Mouse (Mus musculus): ENCODE measurements around the gene Ddx17.

Ddx17 gene

DNA sequence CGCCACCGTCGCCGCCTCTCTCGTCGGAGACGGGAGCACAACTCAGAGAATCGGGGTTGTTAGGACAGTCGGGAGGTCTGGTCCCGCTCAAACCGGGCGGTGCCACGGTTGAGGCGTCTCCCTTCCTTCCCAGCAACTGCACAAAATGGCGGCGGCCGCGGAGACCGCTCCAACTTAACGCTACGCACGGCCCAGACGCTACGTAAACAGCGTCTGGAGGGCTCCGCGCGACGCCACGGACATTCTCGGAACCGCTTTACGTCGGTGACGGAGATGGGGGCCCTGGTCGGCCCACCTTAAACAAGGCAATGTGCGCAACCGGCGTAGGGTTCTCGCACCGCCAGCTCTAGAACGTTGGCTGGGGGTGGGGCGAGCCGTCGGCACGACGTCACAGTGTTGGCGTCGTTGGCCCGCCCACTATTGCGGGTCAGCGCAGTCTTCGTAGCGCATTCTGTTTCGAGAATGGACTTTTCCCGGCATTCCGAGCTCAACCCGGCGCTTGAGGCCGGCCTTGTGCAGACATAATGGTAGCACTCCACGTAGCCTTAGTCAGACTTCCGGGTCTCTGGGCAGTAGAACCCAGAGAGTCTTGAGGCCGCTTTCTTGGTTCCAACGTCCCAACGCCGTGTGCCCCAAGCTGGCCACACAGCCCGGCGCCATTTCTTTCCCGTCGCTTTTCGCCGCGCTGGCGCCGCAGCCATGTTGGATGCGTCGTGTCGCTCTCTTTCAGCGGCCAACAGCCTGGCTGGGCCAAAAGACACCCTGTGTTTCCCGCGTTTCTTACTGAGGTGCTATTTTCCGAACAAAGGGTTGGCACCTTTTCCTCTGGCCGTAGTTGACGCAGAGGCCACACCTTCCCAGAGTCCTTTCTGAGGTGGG lies at the start of gene Ddx17:
Gene Ddx17 (minus strand): TSS at position 332 of the 879 bp plus-strand sequence.
- DNase-seq = peak; percentile 98

DNA sequence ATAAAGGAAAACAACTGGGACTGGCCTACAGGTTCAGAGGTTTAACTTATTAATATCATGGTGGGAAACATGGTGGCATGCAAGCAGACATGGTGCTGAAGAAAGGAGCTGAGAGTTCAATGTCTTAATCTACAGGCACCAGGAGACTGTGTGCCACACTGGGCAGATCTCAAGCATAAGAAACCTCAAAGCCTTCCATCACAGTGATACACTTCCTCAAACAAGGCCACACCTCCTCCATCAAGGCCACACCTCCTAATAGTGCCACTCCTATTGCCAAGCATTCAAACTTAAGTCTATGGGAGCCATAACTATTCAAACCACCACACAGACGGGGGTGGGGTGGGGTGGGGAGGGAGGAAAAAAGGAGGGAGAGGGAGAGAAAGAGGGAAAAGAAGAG lies 35.0 kb upstream of the Ddx17 start:
- DNase-seq = no peak

DNA sequence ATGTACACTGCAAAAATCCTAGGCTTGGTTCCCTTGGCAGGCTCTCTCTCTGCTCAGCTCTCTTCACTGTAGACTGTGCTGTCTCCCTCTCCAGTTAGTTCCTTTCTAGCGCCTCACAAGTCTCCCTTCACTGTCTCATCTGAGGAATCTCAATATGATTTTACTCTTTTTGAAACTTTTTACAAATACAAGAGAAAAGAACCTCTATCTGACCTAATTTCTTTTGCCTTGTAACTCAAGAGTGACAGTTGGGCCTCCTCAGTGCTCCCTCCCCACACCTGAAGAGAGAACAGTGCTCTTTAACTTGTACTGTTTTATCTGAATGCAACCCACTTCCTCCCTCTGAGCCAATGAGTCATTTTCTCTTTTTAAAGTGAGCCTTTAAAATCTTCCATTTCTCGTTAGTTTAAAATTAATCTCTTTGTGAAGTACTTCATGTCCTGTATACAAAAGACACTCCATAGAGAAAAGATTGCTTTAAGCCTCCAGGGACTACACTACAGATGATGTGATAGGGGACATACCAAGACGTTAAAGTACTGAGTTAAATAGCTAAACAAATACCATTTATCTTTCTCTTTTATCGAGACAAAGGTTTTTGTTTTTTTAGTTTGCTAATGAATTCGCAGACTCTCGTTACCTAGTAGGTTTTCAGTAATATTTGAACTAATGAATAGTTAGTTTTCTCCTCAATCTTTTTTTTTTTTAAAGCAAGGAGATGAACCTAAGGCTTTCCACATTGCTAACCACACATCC lies 31.3 kb upstream of the Ddx17 start:
- peak; percentile 58 for DNase-seq

DNA sequence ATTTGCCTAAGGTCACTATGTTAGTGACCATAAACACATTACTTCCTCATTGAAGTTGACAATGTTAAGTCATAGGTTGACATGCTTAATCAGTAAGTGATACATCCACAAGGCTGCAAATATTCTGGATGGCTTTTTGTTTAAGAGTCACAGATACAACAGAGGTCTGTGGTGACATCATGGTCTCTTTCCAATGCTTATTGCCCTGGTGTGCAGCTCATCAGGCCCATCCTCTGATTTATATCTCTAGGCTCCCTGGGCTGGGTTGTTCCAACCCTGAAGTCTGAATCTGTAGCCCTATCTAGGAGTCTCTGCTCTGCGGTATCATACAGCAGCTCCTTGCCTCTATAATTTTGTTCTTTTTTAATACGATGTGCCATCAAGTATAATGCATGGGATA lies 30.4 kb upstream of the Ddx17 start:
- peak; percentile 20 for DNase-seq

DNA sequence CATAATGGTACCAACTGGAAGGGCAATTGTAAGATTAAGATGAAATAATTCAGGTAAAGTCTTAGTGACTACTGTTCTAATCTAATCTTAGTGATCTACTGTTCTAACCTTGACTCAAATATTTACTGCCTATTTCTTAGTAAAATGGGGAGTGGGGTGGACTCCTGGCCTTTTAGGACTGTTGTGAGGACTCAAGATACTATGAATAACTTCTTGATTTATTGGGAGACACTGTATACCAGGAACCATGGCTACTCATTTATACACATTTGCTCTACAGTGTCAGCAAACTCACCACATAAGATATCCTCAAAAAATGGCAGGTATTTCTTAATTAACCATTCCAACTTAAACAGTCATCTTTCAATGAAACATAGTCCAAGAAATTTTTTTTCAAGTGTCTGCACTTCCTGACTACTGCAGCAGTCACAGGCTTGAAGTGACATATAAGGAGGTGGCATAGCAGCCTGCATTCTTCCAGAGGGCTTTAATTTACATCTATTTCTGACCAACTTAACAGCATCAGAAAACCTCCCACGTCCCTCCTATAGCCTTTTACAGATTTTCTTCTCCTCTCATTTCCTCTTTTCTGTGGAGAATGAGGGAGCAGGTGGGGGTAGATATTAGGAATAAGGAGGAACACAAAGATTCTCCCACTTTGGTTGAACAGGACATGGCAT lies 29.1 kb upstream of the Ddx17 start:
- DNase-seq = no peak

DNA sequence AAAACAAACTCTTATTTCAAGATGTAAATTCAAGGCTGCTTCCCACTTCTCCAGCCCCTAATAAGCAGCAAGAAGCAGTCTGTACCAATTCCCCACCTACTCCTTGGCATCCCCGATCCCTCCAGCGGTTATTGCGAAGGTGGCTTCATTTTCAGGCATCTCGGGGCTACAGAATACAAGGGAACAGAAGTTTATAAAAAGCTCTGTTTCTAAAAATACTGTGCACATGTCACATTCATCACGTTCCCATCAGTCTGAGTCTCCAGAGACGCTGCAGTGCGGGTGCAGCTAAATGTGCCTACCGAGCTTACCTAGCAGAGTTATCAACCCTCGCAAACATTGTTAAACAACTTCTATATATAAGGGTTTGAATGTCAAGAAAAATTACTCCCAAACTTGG lies 15.9 kb upstream of the Ddx17 start:
- DNase-seq = no peak

DNA sequence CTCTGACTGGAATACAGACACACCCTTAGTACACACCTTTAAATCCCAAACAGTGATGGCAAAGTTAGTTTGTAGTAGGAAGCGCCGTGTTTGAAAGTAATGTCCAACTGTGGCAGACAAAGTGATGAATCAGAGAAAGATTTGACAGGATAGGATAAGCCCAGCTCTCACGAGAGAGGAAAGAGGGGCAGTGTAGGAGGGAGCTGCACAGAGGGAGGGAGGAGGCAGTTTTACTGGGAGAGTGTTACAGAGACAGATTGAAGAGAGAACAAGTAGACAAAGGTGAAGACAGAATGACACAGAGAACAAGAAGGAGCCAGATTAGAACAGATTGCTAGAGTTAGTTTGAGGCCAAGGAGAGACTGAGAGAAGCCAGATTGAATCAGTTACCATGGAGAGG lies 13.1 kb upstream of the Ddx17 start:
- DNase-seq = no peak

DNA sequence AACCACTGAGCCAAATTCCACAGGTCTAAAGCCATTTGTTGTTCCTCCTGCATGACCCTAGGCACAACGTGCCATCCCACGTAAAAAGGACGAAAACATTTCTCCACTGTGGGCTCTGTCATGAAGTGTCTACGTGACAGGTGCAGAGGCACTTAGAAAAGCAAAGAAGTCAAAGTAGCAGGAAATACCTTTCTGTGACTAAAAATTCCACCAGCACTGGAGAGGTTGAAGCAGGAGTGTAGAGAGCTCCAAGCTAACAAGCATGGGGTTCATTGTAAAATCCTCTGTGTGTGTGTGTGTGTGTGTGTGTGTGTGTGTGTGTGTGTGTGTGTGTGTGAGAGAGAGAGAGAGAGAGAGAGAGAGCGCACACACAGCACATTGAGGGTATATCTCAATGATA lies 6.0 kb upstream of the Ddx17 start:
- no peak for DNase-seq

DNA sequence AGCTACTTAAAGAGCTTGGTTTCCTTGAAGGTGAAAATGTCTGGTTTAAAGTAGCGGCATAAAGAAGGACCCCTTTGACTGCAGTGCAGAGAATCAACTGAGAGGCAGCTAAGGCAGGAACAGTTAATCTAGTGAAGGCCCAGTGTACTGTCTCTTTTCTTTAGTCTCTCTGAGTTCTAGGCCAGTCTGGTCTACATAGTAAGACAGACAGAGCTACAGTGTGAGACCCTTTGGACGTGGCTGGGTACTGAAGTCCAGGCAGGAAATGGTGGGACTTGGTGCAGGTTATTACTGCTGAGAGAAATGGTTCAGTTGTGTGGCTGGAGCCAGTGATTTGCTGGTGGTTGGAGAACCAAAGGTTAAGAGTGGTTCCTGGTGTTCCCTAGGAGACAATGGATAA lies 1.7 kb upstream of the Ddx17 start:
- no peak for DNase-seq

DNA sequence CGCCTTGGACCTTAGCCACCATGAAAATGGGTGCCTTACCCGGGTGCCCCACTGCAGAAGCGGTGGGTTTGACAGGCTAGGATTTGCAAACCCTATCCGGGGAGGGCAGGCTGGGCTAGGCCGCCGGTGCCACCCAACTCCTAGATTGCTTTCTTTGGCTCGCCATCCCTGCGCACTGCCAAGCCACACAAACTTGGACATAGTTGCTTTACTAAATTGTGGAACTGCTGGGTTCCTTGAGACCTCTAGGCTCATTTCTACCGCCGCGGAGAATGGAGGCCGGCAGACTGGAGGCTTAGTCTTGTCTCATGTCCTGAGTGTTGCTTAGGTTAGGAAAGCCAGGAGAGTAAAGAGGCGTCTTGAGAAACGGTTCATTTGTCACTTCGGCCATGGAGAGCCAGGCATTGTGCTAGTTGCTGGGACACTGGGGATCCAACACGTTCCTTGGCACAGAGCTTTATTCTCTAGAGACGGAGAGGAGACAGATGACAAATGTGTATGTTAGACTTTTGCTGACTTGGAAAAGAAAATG lies 814 bp upstream of the Ddx17 start:
- no peak for DNase-seq

DNA sequence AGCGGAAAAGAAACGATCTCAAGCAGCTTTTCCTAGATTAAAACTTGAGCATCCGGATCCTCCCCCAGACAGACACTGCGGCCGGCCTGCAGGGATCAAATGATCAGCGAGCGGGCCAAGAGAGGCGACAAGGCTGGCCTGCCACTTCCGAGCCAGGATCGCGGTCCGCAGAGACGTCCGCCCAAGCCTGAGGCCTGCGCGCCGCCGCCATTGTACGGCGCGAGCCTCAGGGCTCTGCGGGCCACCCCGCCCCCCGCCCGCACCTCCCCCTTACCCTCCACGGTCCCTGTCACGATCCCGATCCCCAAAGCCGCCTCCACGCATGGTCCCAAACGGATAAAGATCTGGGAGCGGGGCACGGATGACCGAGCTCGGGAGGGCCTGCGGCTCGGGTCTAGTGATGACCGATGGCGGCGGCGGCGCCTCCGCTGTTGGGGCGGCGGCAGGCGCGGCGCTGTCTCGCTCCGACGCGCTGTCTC lies 581 bp downstream of the Ddx17 start:
- no peak for DNase-seq

DNA sequence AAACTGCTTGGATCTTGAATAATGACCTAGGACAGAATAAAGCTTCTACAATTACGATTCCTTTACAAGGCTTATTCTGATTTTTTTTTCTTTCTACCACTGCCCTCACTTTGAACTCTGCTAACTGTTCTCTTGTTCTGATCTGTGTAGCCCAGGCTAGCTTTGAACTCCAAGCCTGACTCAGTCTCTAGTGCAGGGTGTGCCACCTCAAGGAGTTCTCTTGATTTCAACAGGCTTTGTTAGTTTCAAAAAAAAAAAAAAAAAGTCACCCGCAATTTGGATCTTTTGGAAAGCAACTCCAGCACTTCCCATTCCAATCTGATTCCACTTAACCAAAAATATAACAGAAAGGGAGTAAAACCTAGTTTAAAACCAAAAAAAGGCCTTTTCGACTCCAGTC lies 1.0 kb downstream of the Ddx17 start:
- no peak for DNase-seq

DNA sequence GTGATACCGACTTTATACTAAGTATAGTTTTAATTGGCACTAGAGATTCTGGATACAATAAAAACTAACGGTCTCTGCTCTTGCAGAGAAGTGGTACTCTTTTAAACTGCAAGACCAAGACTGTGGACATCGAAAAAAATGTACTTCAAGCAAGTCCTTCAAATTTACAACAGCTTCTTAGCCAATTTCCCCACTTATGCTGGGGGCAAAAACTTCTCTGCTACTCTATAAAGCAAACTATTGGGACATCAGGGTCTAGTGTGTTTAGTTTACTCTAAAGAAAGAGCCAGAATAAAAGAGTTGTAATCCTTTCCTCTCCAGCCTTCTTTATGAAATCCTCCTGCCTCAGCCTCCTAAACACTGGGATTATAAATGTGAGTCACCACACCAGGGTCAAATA lies 2.6 kb downstream of the Ddx17 start:
- no peak for DNase-seq

DNA sequence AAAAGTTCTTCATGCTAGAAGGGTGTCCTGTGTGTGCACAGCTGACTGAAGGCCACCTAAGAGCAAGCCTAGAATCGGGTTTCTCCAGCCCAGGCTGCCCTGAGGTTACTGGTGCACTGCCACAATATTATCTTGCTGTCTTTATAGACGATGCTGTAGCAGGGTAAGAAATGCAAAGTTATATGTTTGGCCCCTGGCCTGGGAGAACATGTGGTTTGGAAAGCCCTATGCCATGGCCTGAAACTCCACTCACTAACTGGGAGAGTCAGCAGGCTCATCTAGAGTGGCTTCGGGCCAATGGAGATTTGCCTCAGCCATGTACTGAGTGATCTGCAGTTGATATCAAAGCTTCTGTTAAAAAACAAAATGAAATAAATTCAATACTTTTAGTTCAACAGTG lies 12.7 kb downstream of the Ddx17 start:
- no peak for DNase-seq

DNA sequence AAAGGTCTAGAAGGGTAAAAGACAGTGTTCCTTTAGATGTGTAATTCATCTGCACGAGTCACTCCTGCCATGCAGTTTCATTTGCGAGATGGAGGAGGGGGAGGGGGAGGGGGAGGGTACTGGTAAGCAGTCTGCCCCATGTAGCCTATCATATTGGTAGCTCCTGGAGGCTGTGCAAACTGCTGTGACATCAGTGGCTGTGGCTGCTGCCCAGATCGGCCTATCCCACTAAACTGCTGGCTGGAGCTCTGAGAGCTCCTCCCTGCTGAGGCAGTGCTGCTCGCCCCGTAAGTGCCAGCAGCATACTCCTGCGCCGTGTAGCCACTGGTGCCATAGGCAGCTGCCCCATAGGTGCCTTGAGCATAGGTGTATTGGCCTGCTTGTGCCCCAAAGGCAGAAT lies 16.6 kb downstream of the Ddx17 start:
- DNase-seq = no peak

DNA sequence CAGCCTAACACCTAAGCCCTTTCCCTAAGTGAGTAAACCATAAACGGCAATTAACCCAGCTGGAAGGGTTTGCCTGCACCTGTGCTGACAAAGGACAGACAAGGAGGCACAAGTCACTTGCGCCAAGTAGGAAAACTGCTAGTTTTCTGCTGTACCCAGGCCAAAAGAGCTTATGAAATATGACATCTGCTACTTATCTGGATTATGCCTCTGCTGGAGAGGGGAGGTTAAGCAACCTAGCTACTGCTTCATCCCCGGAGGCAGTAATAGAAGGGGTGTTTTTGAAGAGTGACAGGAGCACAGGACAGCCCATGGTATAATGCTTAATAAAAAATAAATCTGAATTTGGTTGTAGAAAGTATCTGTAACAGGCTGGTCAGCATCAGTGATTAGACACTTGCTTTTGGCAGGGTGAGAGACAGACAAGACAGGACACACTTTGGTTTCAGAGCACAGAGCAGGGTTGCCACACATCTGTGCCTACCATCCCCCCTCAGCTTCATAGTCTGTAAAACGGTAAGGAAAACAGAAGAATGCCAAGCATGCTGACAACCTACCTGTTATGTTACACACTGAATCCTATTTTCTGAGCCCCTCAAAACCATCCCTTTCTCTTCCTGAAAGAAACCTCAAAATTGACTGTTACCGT lies 18.4 kb downstream of the Ddx17 start:
- no peak for DNase-seq

DNA sequence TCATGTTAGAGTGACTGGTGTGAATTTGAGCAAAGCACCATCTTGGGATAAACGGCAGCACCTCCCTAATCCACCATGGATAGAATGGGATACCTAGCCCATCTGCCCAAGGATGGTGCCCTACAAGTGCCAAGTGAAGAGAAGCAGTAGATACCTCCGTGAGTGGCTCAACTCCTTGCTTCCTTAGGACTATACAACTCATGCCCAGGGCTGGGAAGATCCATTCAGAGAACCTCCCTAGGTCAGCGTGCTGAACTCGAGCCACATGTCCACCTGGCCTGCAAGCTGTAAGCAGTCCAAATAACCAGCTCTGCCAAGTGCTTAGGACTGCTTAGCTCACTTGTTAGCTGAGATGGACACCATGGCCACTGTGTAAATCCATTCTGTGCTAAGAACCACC lies 19.3 kb downstream of the Ddx17 start:
- no peak for DNase-seq

DNA sequence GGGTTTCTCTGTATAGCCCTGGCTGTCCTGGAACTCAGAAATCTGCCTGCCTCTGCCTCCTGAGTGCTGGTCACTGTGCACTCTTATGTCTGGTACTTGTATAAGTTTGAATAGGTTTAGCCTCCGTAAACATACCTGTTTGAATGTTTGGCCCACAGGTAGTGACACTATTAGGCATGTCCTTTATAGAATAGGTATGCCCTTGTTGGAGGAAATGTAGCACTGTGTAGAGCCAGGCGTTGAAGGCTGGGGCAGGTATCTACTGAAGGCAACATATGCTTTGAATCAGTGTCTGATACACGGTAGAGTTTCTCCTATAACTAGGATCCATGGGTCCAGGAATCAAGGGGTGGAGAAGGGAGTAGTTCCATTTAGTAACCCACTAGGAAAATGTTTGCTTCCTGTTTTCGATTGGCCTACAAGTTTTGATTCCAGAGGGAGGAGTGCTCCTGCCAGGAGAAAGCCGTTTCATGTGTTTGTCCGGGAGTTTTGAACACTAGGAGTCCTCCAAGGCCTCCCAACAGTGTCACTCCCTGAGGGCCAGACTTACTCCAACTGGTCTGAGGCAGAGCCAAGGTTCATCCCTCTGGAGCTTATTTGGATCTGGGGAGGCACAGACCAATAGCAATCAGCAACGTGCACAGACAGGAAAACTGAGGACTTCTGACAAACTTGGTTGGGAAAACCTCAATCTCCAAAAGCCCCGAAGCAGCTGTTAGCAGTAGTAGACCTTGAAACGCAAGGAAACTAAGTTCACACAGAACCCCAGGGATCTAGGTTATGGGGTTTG lies 20.4 kb downstream of the Ddx17 start:
- no peak for DNase-seq

DNA sequence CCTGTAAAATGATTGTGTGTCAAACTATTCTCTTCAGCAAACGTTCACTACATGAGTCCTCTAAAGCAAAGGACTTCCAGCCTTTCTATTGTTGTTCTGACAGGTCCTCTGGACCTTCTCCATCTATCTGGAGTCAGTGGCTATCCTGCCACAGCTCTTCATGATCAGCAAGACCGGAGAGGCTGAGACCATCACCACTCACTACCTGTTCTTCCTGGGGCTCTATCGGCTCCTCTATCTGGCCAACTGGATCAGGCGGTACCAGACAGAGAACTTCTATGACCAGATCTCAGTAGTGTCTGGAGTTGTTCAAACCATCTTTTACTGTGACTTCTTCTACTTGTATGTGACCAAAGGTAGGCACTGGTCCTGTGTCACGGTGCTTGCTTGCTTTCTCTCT lies 21.0 kb downstream of the Ddx17 start:
- no peak for DNase-seq

DNA sequence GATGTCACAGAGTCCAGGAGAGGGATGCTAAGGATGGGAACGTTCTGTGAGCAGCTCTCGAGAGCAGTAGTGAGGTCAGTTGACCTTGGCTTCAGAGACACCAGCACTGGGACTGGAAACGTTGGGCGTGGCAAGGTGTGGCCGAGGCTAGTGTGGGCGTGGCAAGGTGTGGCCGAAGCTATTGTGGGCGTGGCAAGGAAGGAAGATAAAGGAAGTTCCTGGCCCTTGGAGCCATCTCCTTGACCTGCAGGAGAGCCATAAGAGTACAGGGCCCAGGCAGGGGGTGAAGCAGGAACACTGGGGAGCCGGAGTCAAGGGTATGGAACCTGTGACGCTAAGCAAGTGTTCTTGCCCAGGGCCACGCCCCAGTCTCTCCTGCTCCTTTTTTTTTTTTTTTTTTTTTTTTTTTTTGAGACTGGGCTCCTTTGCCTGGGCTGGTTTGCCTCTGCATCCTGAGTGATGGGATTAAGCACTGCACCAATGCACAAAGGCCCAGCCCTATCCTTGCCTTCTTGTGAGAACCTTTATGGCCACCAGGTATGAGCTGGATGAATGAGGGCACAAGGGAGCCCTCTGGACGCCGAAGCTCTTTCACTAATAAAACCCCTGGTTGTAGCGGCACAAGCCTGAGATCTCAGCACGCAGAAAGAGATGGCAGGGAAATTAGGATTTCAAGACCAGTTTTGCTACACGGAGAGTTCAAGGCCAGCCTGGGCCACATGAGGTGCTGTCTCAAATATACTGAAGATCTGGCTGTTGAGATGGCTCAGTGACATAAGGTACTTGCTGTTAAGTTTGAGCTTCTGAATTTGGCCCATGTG lies 26.9 kb downstream of the Ddx17 start:
- DNase-seq = no peak

DNA sequence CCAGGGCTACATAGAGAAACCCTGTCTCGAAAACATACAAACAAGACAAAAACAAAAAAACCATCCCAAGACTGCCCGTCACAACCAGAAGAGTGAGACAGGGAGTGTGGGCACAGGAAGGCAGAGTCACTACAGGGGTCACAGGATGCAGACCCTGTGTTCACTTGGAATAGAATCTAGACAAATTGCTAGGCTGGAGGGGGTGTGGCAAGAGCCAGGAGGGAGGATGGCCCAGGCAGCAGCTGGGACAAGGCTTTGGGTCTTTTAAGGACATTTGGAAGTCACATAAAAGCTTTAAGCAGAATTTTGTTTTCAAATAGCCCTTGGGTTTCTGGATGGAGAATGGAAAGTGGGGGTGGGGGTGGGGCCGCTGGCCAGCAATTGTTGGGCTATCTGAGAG lies 28.0 kb downstream of the Ddx17 start:
- DNase-seq = no peak

All from thymus, postnatal 25 days (tissue).